Mouse (Mus musculus): ENCODE results near the gene Hoxd3. TPM values are rescaled to one million over a fixed set of nuclear protein-coding genes. Genes with fewer than 3 reads are reported as not detected.

Hoxd3 gene
- polyA plus RNA-seq, 1 experiment: 0.42 TPM

DNA sequence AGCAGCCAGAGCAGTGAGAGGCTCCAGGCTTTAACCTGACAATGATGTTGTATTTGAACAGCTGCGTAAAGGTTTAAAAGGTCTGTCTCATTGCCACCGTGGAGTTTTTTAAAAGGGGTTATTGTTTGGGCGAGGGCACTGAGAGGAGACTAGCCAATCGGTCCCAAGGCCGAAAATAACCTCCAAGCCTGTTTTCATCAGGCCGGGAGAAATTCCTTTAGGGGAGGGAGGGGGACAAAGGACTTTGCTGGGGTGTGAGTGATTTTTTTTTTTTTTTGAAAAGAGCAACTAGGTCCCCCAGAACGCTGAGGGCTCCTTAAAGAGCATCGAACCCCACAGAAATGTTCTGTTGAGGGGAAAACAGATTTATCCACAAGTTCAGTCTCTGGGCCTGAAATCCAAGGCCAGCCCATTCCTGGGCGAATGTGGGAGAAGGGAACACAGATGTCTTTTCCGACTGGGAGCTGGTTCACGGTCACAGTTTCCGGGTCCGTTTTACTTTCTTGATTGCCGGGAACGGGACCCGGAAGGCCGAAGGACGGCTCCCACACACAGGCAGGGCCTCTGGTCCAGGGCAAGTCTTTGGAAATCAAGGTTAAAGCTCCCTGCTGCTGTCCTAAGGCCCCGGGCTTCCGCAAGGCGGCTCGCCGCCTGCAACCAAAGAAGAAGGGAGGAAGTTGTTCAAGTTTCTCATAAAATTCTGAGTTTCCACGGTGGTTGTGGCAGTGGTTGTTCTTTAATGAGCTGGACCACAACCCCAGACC lies 22.0 kb upstream of the Hoxd3 start:
- 5% methylated on average over 24 of the region's 24 CpGs for WGBS
- no peak overlapping the region for H3K27ac ChIP-seq (ENCODE audit: insufficient read depth, low read depth, low read length)
- H3K27me3 ChIP-seq (ENCODE audit: control insufficient read depth, insufficient read depth, low read length): peaks cover 67% of the 10 kb centered on the region

DNA sequence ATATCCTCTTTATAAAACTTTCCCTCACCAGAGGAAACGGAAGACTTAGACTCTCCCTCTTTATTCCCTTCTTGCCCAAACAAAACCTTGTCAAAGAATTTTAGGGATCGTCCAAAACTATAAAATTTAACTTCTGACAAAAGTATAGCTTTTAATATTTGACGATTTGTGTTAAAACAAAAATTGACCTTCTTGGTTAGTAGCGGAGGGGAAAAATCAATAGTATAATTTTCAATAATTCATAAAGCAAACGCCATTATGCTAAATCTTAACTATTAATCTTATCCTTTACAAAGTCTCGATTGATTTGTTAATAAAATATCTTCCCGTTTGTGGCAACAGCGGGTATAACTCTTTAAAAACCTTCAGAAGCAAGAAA lies 21.4 kb upstream of the Hoxd3 start:
- Histone ChIP-seq H3K27me3 (ENCODE audit: control insufficient read depth, insufficient read depth, low read length) (peaks cover 73% of the 10 kb centered on the region), H3K36me3 (ENCODE audit: control insufficient read depth, insufficient read depth, low read length) (no peaks in the 10 kb centered on the region), H3K4me3 (ENCODE audit: low read depth, low read length) (no peak overlapping the region), H3K27ac (ENCODE audit: insufficient read depth, low read depth, low read length) (no peak overlapping the region), H3K4me1 (ENCODE audit: control insufficient read depth, insufficient read depth, insufficient read length, low read length) (no peaks in the 10 kb centered on the region; the same call in 1 of the 2 replicates)
- TF ChIP-seq CTCF (IDR thresholded peaks at IDR 0.05; ENCODE audit: extremely low read depth, insufficient read length, insufficient replicate concordance, low read depth, low read length) (no peak), POLR2A (IDR thresholded peaks at IDR 0.05; ENCODE audit: low read depth, low read length) (no peak)
- 16% methylated on average over 8 of the region's 8 CpGs for WGBS

More for the DNA sequence above, 22.0 kb upstream of the Hoxd3 start:
- H3K4me3 ChIP-seq (ENCODE audit: low read depth, low read length): no peak overlapping the region
- H3K36me3 ChIP-seq (ENCODE audit: control insufficient read depth, insufficient read depth, low read length): no peaks in the 10 kb centered on the region
- H3K4me1 ChIP-seq (ENCODE audit: control insufficient read depth, insufficient read depth, insufficient read length, low read length): no peaks in the 10 kb centered on the region; the same call in 1 of the 2 replicates
- TF ChIP-seq CTCF (IDR thresholded peaks at IDR 0.05; ENCODE audit: extremely low read depth, insufficient read length, insufficient replicate concordance, low read depth, low read length) (no peak), POLR2A (IDR thresholded peaks at IDR 0.05; ENCODE audit: low read depth, low read length) (no peak)

DNA sequence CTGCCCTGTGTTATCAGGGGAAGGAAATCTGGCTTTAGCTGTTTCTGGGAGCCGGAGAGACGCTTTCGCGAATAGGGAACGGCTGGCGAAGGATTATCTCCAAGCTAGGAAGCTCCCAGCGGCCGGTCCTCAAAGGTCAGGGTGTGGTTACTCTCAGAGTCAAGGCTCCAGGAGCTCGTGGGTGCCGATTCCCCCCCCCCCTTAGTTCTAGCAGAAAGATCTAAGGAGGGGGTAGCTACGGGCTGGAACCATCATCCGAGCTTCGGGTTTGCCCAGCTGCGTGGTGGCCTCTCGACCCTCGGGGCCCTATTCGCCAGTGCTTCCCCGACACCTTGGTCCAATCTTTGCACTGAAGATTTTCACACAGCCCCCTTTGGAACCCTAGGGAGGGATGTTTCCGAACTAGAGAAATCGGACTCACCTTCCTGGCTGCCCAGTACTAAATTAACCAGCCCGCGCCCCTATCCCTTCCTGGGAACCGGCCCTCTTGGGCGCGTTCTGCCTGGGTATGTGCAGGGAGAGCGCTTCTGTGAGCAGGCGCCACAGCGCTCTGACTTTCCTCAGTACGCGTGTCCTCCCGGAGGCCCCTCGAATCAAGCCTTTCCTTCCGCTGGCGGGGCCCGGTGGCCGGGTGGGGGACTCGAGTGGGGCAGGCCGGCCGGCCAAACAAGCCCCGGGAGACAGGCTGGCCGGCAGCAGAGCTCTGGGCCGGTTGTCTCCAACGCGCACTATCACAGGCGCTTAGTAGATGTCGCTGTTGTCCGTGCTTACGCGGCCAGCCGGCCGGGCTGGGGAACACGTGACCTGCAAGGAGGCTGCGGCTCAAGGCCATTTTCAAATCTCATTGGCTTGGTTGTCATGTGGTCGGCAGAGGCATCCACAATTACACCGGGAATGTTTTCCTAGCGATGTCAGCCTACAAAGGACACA lies 20.4 kb upstream of the Hoxd3 start, which contains the start of gene Hoxd10:
Hoxd10 (plus strand) TSS at position 903 of the 930 bp plus-strand sequence.
- peaks cover 82% of the 10 kb centered on the region for H3K27me3 ChIP-seq (ENCODE audit: control insufficient read depth, insufficient read depth, low read length)
- 5% methylated on average over 56 of the region's 56 CpGs for WGBS
- H3K4me1 ChIP-seq (ENCODE audit: control insufficient read depth, insufficient read depth, insufficient read length, low read length): no peaks in the 10 kb centered on the region; the same call in 1 of the 2 replicates
- no peaks in the 10 kb centered on the region for H3K36me3 ChIP-seq (ENCODE audit: control insufficient read depth, insufficient read depth, low read length)
- no peak for TF ChIP-seq POLR2A (IDR thresholded peaks at IDR 0.05; ENCODE audit: low read depth, low read length)
- no peak for TF ChIP-seq CTCF (IDR thresholded peaks at IDR 0.05; ENCODE audit: extremely low read depth, insufficient read length, insufficient replicate concordance, low read depth, low read length)
- no peak within 1 kb of the TSS for H3K27ac ChIP-seq (ENCODE audit: insufficient read depth, low read depth, low read length)
- H3K4me3 ChIP-seq (ENCODE audit: low read depth, low read length): no peak within 1 kb of the TSS

DNA sequence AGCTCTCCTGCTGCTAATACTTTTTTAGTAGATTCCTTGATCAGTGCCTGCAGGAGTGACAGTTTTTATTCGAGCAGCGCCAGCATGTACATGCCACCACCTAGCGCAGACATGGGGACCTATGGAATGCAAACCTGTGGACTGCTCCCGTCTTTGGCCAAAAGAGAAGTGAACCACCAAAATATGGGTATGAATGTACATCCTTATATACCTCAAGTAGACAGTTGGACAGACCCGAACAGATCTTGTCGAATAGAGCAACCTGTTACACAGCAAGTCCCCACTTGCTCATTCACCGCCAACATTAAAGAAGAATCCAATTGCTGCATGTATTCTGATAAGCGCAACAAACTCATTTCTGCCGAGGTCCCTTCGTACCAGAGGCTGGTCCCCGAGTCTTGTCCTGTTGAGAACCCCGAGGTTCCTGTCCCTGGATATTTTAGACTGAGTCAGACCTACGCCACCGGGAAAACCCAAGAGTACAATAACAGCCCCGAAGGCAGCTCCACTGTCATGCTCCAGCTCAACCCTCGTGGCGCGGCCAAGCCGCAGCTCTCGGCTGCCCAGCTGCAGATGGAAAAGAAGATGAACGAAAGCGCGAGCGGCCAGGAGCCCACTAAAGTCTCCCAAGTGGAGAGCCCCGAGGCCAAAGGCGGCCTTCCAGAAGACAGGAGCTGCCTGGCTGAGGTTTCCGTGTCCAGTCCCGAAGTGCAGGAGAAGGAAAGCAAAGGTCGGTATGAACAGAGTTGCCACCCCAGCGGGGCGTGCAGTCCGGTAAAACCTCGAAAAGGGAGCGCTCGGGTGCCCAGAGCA lies 19.5 kb upstream of the Hoxd3 start:
- Histone ChIP-seq H3K27me3 (ENCODE audit: control insufficient read depth, insufficient read depth, low read length) (peaks cover 85% of the 10 kb centered on the region), H3K4me3 (ENCODE audit: low read depth, low read length) (no peak overlapping the region)

GRCm38 (mm10) chr2:74692808-74693431 lies 18.8 kb upstream of the Hoxd3 start:
- Histone ChIP-seq H3K4me1 (ENCODE audit: control insufficient read depth, insufficient read depth, insufficient read length, low read length) (peaks cover 2% of the 10 kb centered on the region), H3K27ac (ENCODE audit: insufficient read depth, low read depth, low read length) (no peak overlapping the region), H3K27me3 (ENCODE audit: control insufficient read depth, insufficient read depth, low read length) (peaks cover 85% of the 10 kb centered on the region), H3K36me3 (ENCODE audit: control insufficient read depth, insufficient read depth, low read length) (no peaks in the 10 kb centered on the region), H3K4me3 (ENCODE audit: low read depth, low read length) (no peak overlapping the region)
- WGBS: 4% methylated on average over 20 of the region's 20 CpGs
- TF ChIP-seq POLR2A (IDR thresholded peaks at IDR 0.05; ENCODE audit: low read depth, low read length): no peak
- no peak for TF ChIP-seq CTCF (IDR thresholded peaks at IDR 0.05; ENCODE audit: extremely low read depth, insufficient read length, insufficient replicate concordance, low read depth, low read length)

More for the DNA sequence above, 19.5 kb upstream of the Hoxd3 start:
- Histone ChIP-seq H3K4me1 (ENCODE audit: control insufficient read depth, insufficient read depth, insufficient read length, low read length) (no peaks in the 10 kb centered on the region; the same call in 1 of the 2 replicates), H3K27ac (ENCODE audit: insufficient read depth, low read depth, low read length) (no peak overlapping the region), H3K36me3 (ENCODE audit: control insufficient read depth, insufficient read depth, low read length) (no peaks in the 10 kb centered on the region)
- 7% methylated on average over 35 of the region's 35 CpGs for WGBS
- TF ChIP-seq POLR2A (IDR thresholded peaks at IDR 0.05; ENCODE audit: low read depth, low read length): no peak
- no peak for TF ChIP-seq CTCF (IDR thresholded peaks at IDR 0.05; ENCODE audit: extremely low read depth, insufficient read length, insufficient replicate concordance, low read depth, low read length)

DNA sequence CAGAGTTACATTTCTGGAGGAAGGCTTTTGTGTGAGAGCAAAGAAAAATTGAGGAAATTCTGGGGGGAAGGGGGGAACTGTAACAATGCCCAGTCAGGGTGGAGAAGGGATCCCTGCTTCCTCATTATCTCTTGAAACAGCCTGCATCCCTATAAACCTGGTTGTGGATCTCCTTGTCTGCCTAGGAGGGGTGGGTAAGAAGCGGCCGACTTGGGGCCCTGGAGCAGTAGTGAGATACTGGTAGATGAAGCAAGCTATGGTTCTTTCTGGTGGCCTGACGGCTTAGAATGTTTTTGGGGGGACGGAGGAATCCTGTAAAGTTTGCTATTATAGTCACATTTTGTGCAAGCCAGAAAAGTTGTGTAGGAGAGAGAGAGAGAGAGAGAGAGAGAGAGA lies 18.3 kb upstream of the Hoxd3 start:
- WGBS: 16% methylated on average over 4 of the region's 4 CpGs
- TF ChIP-seq CTCF (IDR thresholded peaks at IDR 0.05; ENCODE audit: extremely low read depth, insufficient read length, insufficient replicate concordance, low read depth, low read length) (no peak), POLR2A (IDR thresholded peaks at IDR 0.05; ENCODE audit: low read depth, low read length) (no peak)
- Histone ChIP-seq H3K4me1 (ENCODE audit: control insufficient read depth, insufficient read depth, insufficient read length, low read length) (peaks cover 5% of the 10 kb centered on the region), H3K36me3 (ENCODE audit: control insufficient read depth, insufficient read depth, low read length) (no peaks in the 10 kb centered on the region), H3K27ac (ENCODE audit: insufficient read depth, low read depth, low read length) (no peak overlapping the region), H3K27me3 (ENCODE audit: control insufficient read depth, insufficient read depth, low read length) (peaks cover 86% of the 10 kb centered on the region), H3K4me3 (ENCODE audit: low read depth, low read length) (no peak overlapping the region)

All from small intestine, adult 2 months (tissue).